Mouse (Mus musculus) heart, postnatal 0 days (tissue): Measurements from ENCODE around the gene Reep3. TPM values are rescaled to one million over a fixed set of nuclear protein-coding genes. Genes with fewer than 3 reads are reported as not detected.

Experiments used
- ATAC-seq: fragments of 200-750 bp; cut with Nextera tagmentation; 2 replicates; pipeline ENCODE4 v1.8.0; 2017; ENCODE audit warnings: low read depth, moderate number of reproducible peaks, moderate library complexity; ENCODE audit not compliant: insufficient read depth
- DNase-seq: peaks from one replicate; pipeline ENCODE4 v3.0.0-alpha.2; 2016; ENCODE audit warnings: low spot score
- H3K27ac ChIP-seq: fragments of 300-500 bp; sonication (generic); 2 replicates; pipeline ENCODE4 v1.5.1; 2014; ENCODE audit warnings: low read depth, mild to moderate bottlenecking
- H3K27me3 ChIP-seq: fragments of 300-500 bp; sonication (generic); 2 replicates; pipeline ENCODE4 v1.6.1; 2014; ENCODE audit warnings: low read length, mixed read lengths; ENCODE audit not compliant: control insufficient read depth, insufficient read depth
- H3K36me3 ChIP-seq: fragments of 300-500 bp; sonication (generic); replicated peaks from 2 replicates; pipeline ENCODE4 v1.6.1; 2014; ENCODE audit warnings: low read length, mixed read lengths; ENCODE audit not compliant: control insufficient read depth, insufficient read depth
- H3K4me1 ChIP-seq: fragments of 300-500 bp; sonication (generic); 2 replicates; pipeline ENCODE4 v1.6.1; 2014; ENCODE audit warnings: antibody characterized with exemption; ENCODE audit not compliant: control insufficient read depth, insufficient read depth
- H3K4me2 ChIP-seq: fragments of 300-500 bp; sonication (generic); 2 replicates; pipeline ENCODE4 v1.6.1; 2014; ENCODE audit warnings: low read depth, mild to moderate bottlenecking, low read length, moderate library complexity
- H3K4me3 ChIP-seq: fragments of 300-500 bp; sonication (generic); 2 replicates; pipeline ENCODE4 v1.5.1; 2014; ENCODE audit warnings: low read depth, low read length
- H3K9ac ChIP-seq: fragments of 300-500 bp; sonication (generic); replicated peaks from 2 replicates; pipeline ENCODE4 v1.6.1; 2014; ENCODE audit warnings: low read depth, low read length, mixed read lengths
- H3K9me3 ChIP-seq: fragments of 300-500 bp; sonication (generic); replicated peaks from 2 replicates; pipeline ENCODE4 v1.6.1; 2016; ENCODE audit warnings: low read length; ENCODE audit not compliant: control insufficient read depth
- CTCF ChIP-seq: IDR thresholded peaks from 2 replicates; pipeline ENCODE4 v1.5.1; 2016; ENCODE audit warnings: antibody characterized with exemption, control low read depth, low read depth
- EP300 ChIP-seq: IDR thresholded peaks from 2 replicates; pipeline ENCODE4 v1.6.1; 2016; ENCODE audit warnings: antibody characterized with exemption, low read depth
- WGBS: fragments of 180-500 bp; shearing (Covaris S2); extraction: QIAGEN DNeasy Blood & Tissue Kit; methylation state at CpG from one replicate; pipeline ENCODE4 v1.1.7; 2014; 5-methylcytosine and 5-hydroxymethylcytosine counted together
- polyA plus RNA-seq: library from polyadenylated mRNA; unstranded; fragments of >200 nt; fragmentation: Nextera tagmentation; extraction: Ambion mirVana; gene quantifications from 2 replicates; pipeline ENCODE4 v1.2.1, GENCODE M21; 2015
- total RNA-seq: library from RNA; depleted of rRNA; stranded (reverse); fragments of >200 nt; gene quantifications from 2 replicates; pipeline ENCODE4 v1.2.3, GENCODE M21; 2014; ENCODE audit warnings: low replicate concordance

Gene Reep3
- total and polyA plus RNA-seq, 2 experiments from 2014 or later: 26.6 to 26.8 TPM

GRCm38 (mm10) chr10:67029297-67029696 lies 67.4 kb downstream of the Reep3 start:
- H3K27me3 ChIP-seq: no peaks in the 10 kb centered on the region
- ATAC-seq (no peak), DNase-seq (no peak)
- no peak overlapping the region for H3K27ac ChIP-seq
- H3K4me1 ChIP-seq: peaks cover 11% of the 10 kb centered on the region
- TF ChIP-seq EP300 (no peak), CTCF (no peak)
- H3K4me2 ChIP-seq: no peak overlapping the region
- peaks cover 9% of the 10 kb centered on the region for H3K36me3 ChIP-seq
- 77% methylated on average over 12 of the region's 12 CpGs for WGBS
- H3K9me3 ChIP-seq: no peaks in the 10 kb centered on the region
- H3K4me3 ChIP-seq: no peak overlapping the region
- no peak overlapping the region for H3K9ac ChIP-seq

- DNase-seq (no peak), ATAC-seq (no peak)
- Histone ChIP-seq H3K27ac (peak overlapping the region; percentile 69), H3K9me3 (no peaks in the 10 kb centered on the region), H3K4me1 (peaks cover 11% of the 10 kb centered on the region), H3K4me3 (no peak overlapping the region), H3K4me2 (no peak overlapping the region), H3K9ac (no peak overlapping the region), H3K27me3 (no peaks in the 10 kb centered on the region), H3K36me3 (peaks cover 13% of the 10 kb centered on the region; the same call in 1 of the 2 replicates)
- WGBS: 86% methylated on average over 8 of the region's 8 CpGs
- TF ChIP-seq CTCF (no peak), EP300 (no peak)
These were observed 70.4 kb downstream of the Reep3 start for GRCm38 (mm10) chr10:67026375-67026774.

- H3K27me3 ChIP-seq: no peaks in the 10 kb centered on the region
- WGBS: 56% methylated on average over 10 of the region's 10 CpGs
- H3K4me2 ChIP-seq: no peak overlapping the region
- ATAC-seq (peak; percentile 76), DNase-seq (peak; percentile 62)
- no peaks in the 10 kb centered on the region for H3K9me3 ChIP-seq
- peaks cover 11% of the 10 kb centered on the region for H3K4me1 ChIP-seq
- TF ChIP-seq CTCF: no peak
- peak; percentile 69; the same call in 1 of the 2 replicates for TF ChIP-seq EP300
- H3K9ac ChIP-seq: no peak overlapping the region
- peaks cover 18% of the 10 kb centered on the region for H3K36me3 ChIP-seq
- H3K27ac ChIP-seq: peak overlapping the region; percentile 69
- no peak overlapping the region for H3K4me3 ChIP-seq
These were observed 71.0 kb downstream of the Reep3 start for GRCm38 (mm10) chr10:67025573-67026236.

- no peak overlapping the region for H3K27ac ChIP-seq
- no peaks in the 10 kb centered on the region for H3K27me3 ChIP-seq
- ATAC-seq (no peak), DNase-seq (no peak)
- no peak overlapping the region for H3K4me2 ChIP-seq
- WGBS: 96% methylated on average over 6 of the region's 6 CpGs
- peaks cover 11% of the 10 kb centered on the region for H3K4me1 ChIP-seq
- H3K9me3 ChIP-seq: no peaks in the 10 kb centered on the region
- H3K36me3 ChIP-seq: peaks cover 18% of the 10 kb centered on the region
- H3K9ac ChIP-seq: no peak overlapping the region
- no peak overlapping the region for H3K4me3 ChIP-seq
- TF ChIP-seq CTCF (no peak), EP300 (no peak)
These were observed 72.4 kb downstream of the Reep3 start for GRCm38 (mm10) chr10:67024391-67024790.

- no peak for ATAC-seq
- peaks cover 14% of the 10 kb centered on the region for H3K4me1 ChIP-seq
- no peaks in the 10 kb centered on the region for H3K9me3 ChIP-seq
- DNase-seq: no peak
- no peaks in the 10 kb centered on the region for H3K27me3 ChIP-seq
- H3K4me3 ChIP-seq: no peak overlapping the region
- peaks cover 16% of the 10 kb centered on the region for H3K36me3 ChIP-seq
- no peak for TF ChIP-seq CTCF
- TF ChIP-seq EP300: no peak
- no peak overlapping the region for H3K27ac ChIP-seq
- no peak overlapping the region for H3K9ac ChIP-seq
- WGBS: 71% methylated on average over 9 of the region's 9 CpGs
- no peak overlapping the region for H3K4me2 ChIP-seq
These were observed 73.7 kb downstream of the Reep3 start for GRCm38 (mm10) chr10:67023092-67023491.

GRCm38 (mm10) chr10:67021494-67021893 lies 75.3 kb downstream of the Reep3 start:
- no peaks in the 10 kb centered on the region for H3K9me3 ChIP-seq
- H3K4me1 ChIP-seq: peaks cover 20% of the 10 kb centered on the region
- ATAC-seq: no peak
- no peak for DNase-seq
- 90% methylated on average over 13 of the region's 13 CpGs for WGBS
- H3K27ac ChIP-seq: no peak overlapping the region
- TF ChIP-seq CTCF (no peak), EP300 (no peak)
- no peaks in the 10 kb centered on the region for H3K27me3 ChIP-seq
- H3K36me3 ChIP-seq: peaks cover 16% of the 10 kb centered on the region
- H3K9ac ChIP-seq: no peak overlapping the region
- H3K4me3 ChIP-seq: no peak overlapping the region
- no peak overlapping the region for H3K4me2 ChIP-seq
